In genomic region chr8:46851560-46851959, GRCm38 (mm10) we compare ENCODE assay signal across 10 mouse cellular contexts.
DNase-seq lines count a peak whose midpoint lies in the region; ATAC-seq and TF ChIP-seq lines count a peak whose summit lies in the region.
"Had no signal": no experiment of that assay in that cellular context is flagged by ENCODE, and none has a peak within 500 bp of the region (broad histone marks: within the 10 kb centered on the region; RNA-seq: fewer than 3 reads in every experiment).

No protein-coding gene starts in this region.

- no peaks in the 10 kb centered on the region for H3K27me3 ChIP-seq in heart, adult 2 months (ENCODE audit: control insufficient read depth, insufficient read depth, low read length)
- no peaks in the 10 kb centered on the region for H3K27me3 ChIP-seq in heart, embryonic 12.5 days (replicated peaks)
- H3K27me3 ChIP-seq in spleen, adult 2 months (ENCODE audit: control insufficient read depth, insufficient read depth, low read length) = no peaks in the 10 kb centered on the region
- H3K27me3 ChIP-seq in liver, embryonic 16.5 days (ENCODE audit: control insufficient read depth, insufficient read depth, low read depth, low read length) = no peaks in the 10 kb centered on the region
- no peaks in the 10 kb centered on the region for H3K27me3 ChIP-seq in splenic B cell, adult 2 months (ENCODE audit: control insufficient read depth, insufficient read depth, low read length, poor library complexity, severe bottlenecking)
- H3K27me3 ChIP-seq: limb, embryonic 15.5 days had no signal

- H3K4me1 ChIP-seq in heart, adult 2 months (ENCODE audit: control insufficient read depth, insufficient read depth, low read length) = peaks cover 19% of the 10 kb centered on the region
- peaks cover 15% of the 10 kb centered on the region for H3K4me1 ChIP-seq in heart, embryonic 12.5 days (replicated peaks)
- H3K4me1 ChIP-seq in spleen, adult 2 months (ENCODE audit: control insufficient read depth, insufficient read depth, insufficient read length) = peaks cover 40% of the 10 kb centered on the region
- peaks cover 7% of the 10 kb centered on the region for H3K4me1 ChIP-seq in liver, embryonic 16.5 days (ENCODE audit: control insufficient read depth, low read depth, low read length)

- H3K27ac ChIP-seq in heart, adult 2 months = peak overlapping the region; percentile 58
- no peak overlapping the region for H3K27ac ChIP-seq in heart, embryonic 12.5 days (ENCODE audit: poor library complexity, severe bottlenecking)
- H3K27ac ChIP-seq in spleen, adult 2 months (ENCODE audit: insufficient read depth, low read length) = peak overlapping the region; percentile 86
- H3K27ac ChIP-seq in liver, embryonic 16.5 days (ENCODE audit: low read length) = 0 out of 2 replicates have a peak overlapping the region, but pooled peaks have one; percentile 26
- H3K27ac ChIP-seq: limb, embryonic 15.5 days had no signal

- peaks cover 19% of the 10 kb centered on the region for H3K36me3 ChIP-seq in heart, adult 2 months (ENCODE audit: control insufficient read depth, insufficient read depth, low read length)
- peaks cover 13% of the 10 kb centered on the region for H3K36me3 ChIP-seq in heart, embryonic 12.5 days
- peaks cover 6% of the 10 kb centered on the region; the same call in 1 of the 2 replicates for H3K36me3 ChIP-seq in spleen, adult 2 months (ENCODE audit: control insufficient read depth, insufficient read depth, low read length)
- H3K36me3 ChIP-seq in liver, embryonic 16.5 days (ENCODE audit: control insufficient read depth, insufficient read depth) = no peaks in the 10 kb centered on the region
- H3K36me3 ChIP-seq in splenic B cell, adult 2 months (ENCODE audit: control insufficient read depth, insufficient read depth, low read length, poor library complexity, severe bottlenecking) = peaks cover 5% of the 10 kb centered on the region

- ATAC-seq in heart, embryonic 12.5 days (ENCODE audit: insufficient number of reproducible peaks, low FRiP score) = no peak
- ATAC-seq in liver, embryonic 16.5 days (ENCODE audit: low read depth) = no peak

- intact Hi-C loops in heart, adult 2 months (cut with DNase I) = loop anchor here (5.0 kb wide), 1 partner anchor 36 kb away; no protein-coding TSS in a partner anchor

- TF ChIP-seq POLR2A in heart, adult 2 months (IDR thresholded peaks at IDR 0.05; ENCODE audit: insufficient read depth, low read depth, low read length) = no peak
- TF ChIP-seq POLR2A in spleen, adult 2 months (IDR thresholded peaks at IDR 0.05; ENCODE audit: low read depth, low read length) = no peak

- H3K4me2 ChIP-seq in heart, embryonic 12.5 days = no peak overlapping the region
- no peak overlapping the region for H3K4me2 ChIP-seq in liver, embryonic 16.5 days (ENCODE audit: low read depth, low read length)
- H3K4me2 ChIP-seq: limb, embryonic 15.5 days had no signal

- H3K4me3 ChIP-seq in heart, adult 2 months = no peak overlapping the region
- H3K4me3 ChIP-seq in heart, embryonic 12.5 days = no peak overlapping the region
- H3K4me3 ChIP-seq in spleen, adult 2 months (ENCODE audit: extremely low read depth, insufficient read depth, insufficient read length) = no peak overlapping the region
- H3K4me3 ChIP-seq in liver, embryonic 16.5 days (ENCODE audit: low read depth, low read length) = no peak overlapping the region
- H3K4me3 ChIP-seq: limb, embryonic 15.5 days had no signal

- H3K79me2 ChIP-seq in heart, adult 2 months (replicated peaks; ENCODE audit: control insufficient read depth, insufficient read depth, low read length) = no peaks in the 10 kb centered on the region

- no peak for TF ChIP-seq CTCF in heart, adult 2 months (IDR thresholded peaks at IDR 0.05)
- TF ChIP-seq CTCF in spleen, adult 2 months (IDR thresholded peaks at IDR 0.05; ENCODE audit: extremely low read depth, insufficient read depth, insufficient read length, insufficient replicate concordance) = no peak

- 73% methylated on average over 4 of the region's 4 CpGs for WGBS in heart, adult 2 months
- WGBS in heart, embryonic 12.5 days = 75% methylated on average over 4 of the region's 4 CpGs
- 15% methylated on average over 4 of the region's 4 CpGs for WGBS in spleen, adult 2 months
- 24% methylated on average over 4 of the region's 4 CpGs for WGBS in liver, embryonic 16.5 days (ENCODE audit: insufficient replicate concordance)

- H3K9me3 ChIP-seq in heart, embryonic 12.5 days (replicated peaks) = no peaks in the 10 kb centered on the region
- no peaks in the 10 kb centered on the region for H3K9me3 ChIP-seq in liver, embryonic 16.5 days (replicated peaks; ENCODE audit: control insufficient read depth, low read length)
- H3K9me3 ChIP-seq: limb, embryonic 15.5 days had no signal

- no peak for TF ChIP-seq EP300 in heart, adult 2 months (IDR thresholded peaks at IDR 0.05; ENCODE audit: insufficient read depth, low read depth, low read length)

- DNase-seq in heart, adult 2 months = peak in 1 of 2 experiments; percentile 36
- peak; percentile 46 to 70 for DNase-seq in spleen, adult 2 months (ENCODE audit: low read depth in 1 of 2, low spot score in 2 of 2)
- no peak for DNase-seq in spleen, adult 12 weeks (ENCODE audit: low spot score)
- peak; percentile 84 for DNase-seq in splenic B cell, adult 2 months (ENCODE audit: low read depth, low spot score)
- DNase-seq in Muller cell, postnatal 12 days (ENCODE audit: inconsistent ontology term) = no peak
- no peak for DNase-seq in testis, postnatal 14 days (ENCODE audit: low spot score)
- DNase-seq: cerebellum, adult 9-10 months had no signal

- no peak overlapping the region for H3K9ac ChIP-seq in heart, adult 2 months (ENCODE audit: low read depth, low read length)
- no peak overlapping the region for H3K9ac ChIP-seq in heart, embryonic 12.5 days
- no peak overlapping the region for H3K9ac ChIP-seq in liver, embryonic 16.5 days (ENCODE audit: low read depth, low read length)
- H3K9ac ChIP-seq: limb, embryonic 15.5 days had no signal

Comparison
In these comparisons a context has a peak if more than half of its experiments do, and no peak if none do; other contexts are left out.
1. DNase-seq: peak in spleen, adult 2 months (2 of 2) and splenic B cell, adult 2 months (single experiment); none in spleen, adult 12 weeks (single experiment), Muller cell, postnatal 12 days (single experiment) and testis, postnatal 14 days (single experiment).